Mouse (Mus musculus) stomach, postnatal 0 days (tissue): Measurements from ENCODE around the gene Prdm16. TPM values are rescaled to one million over a fixed set of nuclear protein-coding genes. Genes with fewer than 3 reads are reported as not detected.

ENCODE experiments used
- ATAC-seq: fragments of 200-750 bp; cut with Nextera tagmentation; 2 replicates; pipeline ENCODE4 v1.8.0; 2017; ENCODE audit not compliant: low FRiP score, low TSS enrichment
- DNase-seq: peaks from one replicate; pipeline ENCODE4 v3.0.0-alpha.2; 2016; ENCODE audit warnings: low spot score
- H3K27ac ChIP-seq: fragments of 300-500 bp; sonication (generic); replicated peaks from 2 replicates; pipeline ENCODE4 v1.5.1; 2014; ENCODE audit warnings: mild to moderate bottlenecking, control low read depth
- H3K27me3 ChIP-seq: fragments of 300-500 bp; sonication (generic); 2 replicates; pipeline ENCODE4 v1.6.1; 2014; ENCODE audit warnings: low read length; ENCODE audit not compliant: control insufficient read depth, insufficient read depth
- H3K36me3 ChIP-seq: fragments of 300-500 bp; sonication (generic); 2 replicates; pipeline ENCODE4 v1.6.1; 2014; ENCODE audit warnings: low read length, mixed read lengths; ENCODE audit not compliant: control insufficient read depth, insufficient read depth
- H3K4me1 ChIP-seq: fragments of 300-500 bp; sonication (generic); replicated peaks from 2 replicates; pipeline ENCODE4 v1.6.1; 2014; ENCODE audit warnings: antibody characterized with exemption; ENCODE audit not compliant: control insufficient read depth, insufficient read depth
- H3K4me2 ChIP-seq: fragments of 300-500 bp; sonication (generic); replicated peaks from 2 replicates; pipeline ENCODE4 v1.6.1; 2014; ENCODE audit warnings: low read depth, mild to moderate bottlenecking, control low read depth, moderate library complexity
- H3K4me3 ChIP-seq: fragments of 300-500 bp; sonication (generic); 2 replicates; pipeline ENCODE4 v1.5.1; 2014; ENCODE audit warnings: low read depth, low read length, control low read depth
- H3K9ac ChIP-seq: fragments of 300-500 bp; sonication (generic); 2 replicates; pipeline ENCODE4 v1.6.1; 2014; ENCODE audit warnings: mild to moderate bottlenecking, low read length, control low read depth, mixed read lengths
- H3K9me3 ChIP-seq: fragments of 300-500 bp; sonication (generic); 2 replicates; pipeline ENCODE4 v1.6.1; 2016; ENCODE audit warnings: low read length; ENCODE audit not compliant: control insufficient read depth
- CTCF ChIP-seq: IDR thresholded peaks from 2 replicates; pipeline ENCODE4 v1.5.1; 2016; ENCODE audit warnings: antibody characterized with exemption, low read depth, mild to moderate bottlenecking, moderate library complexity
- EP300 ChIP-seq: optimal IDR thresholded peaks from 2 replicates; pipeline ENCODE3; 2016; ENCODE audit warnings: antibody characterized with exemption
- WGBS: fragments of 180-500 bp; shearing (Covaris S2); extraction: QIAGEN DNeasy Blood & Tissue Kit; methylation state at CpG from one replicate; pipeline ENCODE4 v1.1.7; 2014; 5-methylcytosine and 5-hydroxymethylcytosine counted together
- polyA plus RNA-seq: library from polyadenylated mRNA; unstranded; fragments of >200 nt; fragmentation: Nextera tagmentation; extraction: Ambion mirVana; gene quantifications from 2 replicates; pipeline ENCODE4 v1.2.1, GENCODE M21; 2015

Gene Prdm16
- polyA plus RNA-seq, 1 experiment from 2014 or later, result 15.6 TPM

DNA sequence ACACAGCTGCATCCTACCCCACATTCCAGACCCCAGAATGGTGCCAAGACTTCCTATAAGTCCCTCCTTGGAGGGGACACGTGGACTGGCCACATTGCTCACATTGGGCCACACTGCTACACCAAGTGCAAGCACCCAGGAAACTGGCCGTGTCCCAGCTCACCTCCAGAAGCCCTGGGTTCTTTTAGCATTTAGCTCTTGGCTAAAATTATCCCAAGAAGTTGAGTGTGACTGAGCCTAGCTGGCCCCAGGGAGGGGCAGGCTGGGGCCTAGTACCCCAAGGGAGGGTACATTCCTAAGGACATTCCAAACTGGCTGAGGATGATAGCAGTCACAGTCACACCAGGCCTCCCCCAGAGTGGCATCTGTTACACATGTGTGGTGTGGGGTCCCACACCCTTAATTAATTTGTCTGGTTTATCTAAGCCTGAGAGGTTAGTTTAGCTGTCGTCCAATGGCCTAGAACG is 342.9 kb downstream of the Prdm16 start:
- peak; percentile 33; the same call in 1 of the 2 replicates for ATAC-seq
- H3K9ac ChIP-seq, result no peak overlapping the region
- WGBS, result 25% methylated on average over 4 of the region's 4 CpGs
- no peak overlapping the region for H3K4me2 ChIP-seq
- H3K36me3 ChIP-seq, result peaks cover 2% of the 10 kb centered on the region; the same call in 1 of the 2 replicates
- peak overlapping the region; percentile 53 for H3K27ac ChIP-seq
- no peak for TF ChIP-seq CTCF
- TF ChIP-seq EP300, result no peak
- H3K4me1 ChIP-seq, result no peaks in the 10 kb centered on the region; the same call in 1 of the 2 replicates
- no peak overlapping the region for H3K4me3 ChIP-seq
- no peaks in the 10 kb centered on the region for H3K9me3 ChIP-seq
- H3K27me3 ChIP-seq, result no peaks in the 10 kb centered on the region
- DNase-seq, result peak; percentile 37

GRCm38 (mm10) chr4:154283671-154284070 is 353.0 kb downstream of the Prdm16 start:
- Histone ChIP-seq H3K4me3 (no peak overlapping the region), H3K36me3 (no peaks in the 10 kb centered on the region), H3K4me2 (no peak overlapping the region), H3K27ac (no peak overlapping the region), H3K27me3 (no peaks in the 10 kb centered on the region), H3K4me1 (no peaks in the 10 kb centered on the region), H3K9ac (no peak overlapping the region), H3K9me3 (no peaks in the 10 kb centered on the region)
- TF ChIP-seq CTCF (no peak), EP300 (no peak)
- no peak for ATAC-seq
- WGBS, result 73% methylated on average over 7 of the region's 7 CpGs
- no peak for DNase-seq

DNA sequence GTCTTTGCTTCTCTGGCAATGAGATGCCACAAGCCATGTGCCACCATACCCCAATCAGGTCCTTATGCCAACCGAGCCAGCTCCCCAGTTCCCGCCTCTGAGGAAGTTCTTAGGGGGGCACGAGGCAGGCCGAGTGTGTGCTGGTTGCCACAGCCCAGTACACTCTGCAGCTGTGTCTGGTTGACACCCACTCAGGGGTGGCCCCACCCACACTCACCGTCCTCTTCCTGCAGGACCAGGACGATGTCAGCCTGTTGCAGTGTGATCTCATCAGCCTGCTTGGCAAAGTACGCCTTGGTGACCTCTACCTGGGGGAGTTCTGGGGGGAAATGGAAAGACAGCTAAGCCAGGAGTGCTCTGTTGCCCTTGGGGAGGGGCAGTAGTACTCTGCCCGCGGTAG is 357.2 kb downstream of the Prdm16 start:
- H3K27ac ChIP-seq, result no peak overlapping the region
- ATAC-seq (peak; percentile 40), DNase-seq (no peak)
- TF ChIP-seq CTCF (no peak), EP300 (no peak)
- H3K4me3 ChIP-seq, result no peak overlapping the region
- no peak overlapping the region for H3K9ac ChIP-seq
- 58% methylated on average over 9 of the region's 9 CpGs for WGBS
- no peak overlapping the region for H3K4me2 ChIP-seq
- H3K4me1 ChIP-seq, result no peaks in the 10 kb centered on the region
- no peaks in the 10 kb centered on the region for H3K36me3 ChIP-seq
- H3K9me3 ChIP-seq, result no peaks in the 10 kb centered on the region
- H3K27me3 ChIP-seq, result no peaks in the 10 kb centered on the region

DNA sequence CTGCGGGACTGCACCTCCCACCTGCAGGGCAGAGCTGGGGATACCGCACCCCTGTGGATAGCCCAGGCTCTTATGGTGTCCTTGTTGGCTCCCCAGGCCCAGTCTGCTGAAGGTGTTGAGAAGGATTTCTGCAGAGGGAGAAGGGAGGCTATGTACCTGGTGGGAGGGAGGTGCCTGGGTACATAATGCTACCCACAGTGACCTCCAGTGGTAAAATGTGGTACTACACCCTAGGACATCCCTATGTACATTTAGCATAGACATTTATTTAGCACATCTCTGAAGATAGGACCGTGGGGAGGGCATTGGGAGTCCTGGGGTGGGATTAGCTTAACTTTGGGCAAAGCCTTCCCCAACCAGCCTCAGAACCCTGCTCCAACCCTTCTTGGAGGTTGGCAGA is 363.7 kb downstream of the Prdm16 start:
- TF ChIP-seq CTCF, result peak; percentile 92
- no peak for TF ChIP-seq EP300
- H3K9me3 ChIP-seq, result no peaks in the 10 kb centered on the region
- no peak overlapping the region for H3K9ac ChIP-seq
- H3K27me3 ChIP-seq, result no peaks in the 10 kb centered on the region
- ATAC-seq, result peak; percentile 24
- no peaks in the 10 kb centered on the region for H3K36me3 ChIP-seq
- no peak overlapping the region for H3K27ac ChIP-seq
- no peak overlapping the region for H3K4me2 ChIP-seq
- H3K4me3 ChIP-seq, result no peak overlapping the region
- no peaks in the 10 kb centered on the region for H3K4me1 ChIP-seq
- peak; percentile 69 for DNase-seq
- 53% methylated on average over 3 of the region's 3 CpGs for WGBS

DNA sequence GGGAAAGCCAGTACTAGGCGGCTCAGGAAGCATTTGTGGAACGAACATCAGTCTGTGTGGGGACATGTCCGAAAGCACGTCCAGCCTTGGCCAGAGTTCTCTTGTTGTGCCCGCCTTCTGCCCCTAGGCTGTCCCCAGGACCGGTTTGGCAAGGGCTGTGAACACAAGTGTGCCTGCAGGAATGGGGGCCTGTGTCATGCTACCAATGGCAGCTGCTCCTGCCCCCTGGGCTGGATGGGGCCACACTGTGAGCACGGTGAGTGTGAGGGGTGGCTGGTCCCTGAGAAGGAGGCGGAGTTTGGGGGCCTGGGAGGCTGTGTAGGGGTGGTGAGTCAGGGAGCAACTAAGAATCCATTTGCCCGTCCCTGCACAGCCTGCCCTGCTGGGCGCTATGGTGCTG is 367.2 kb downstream of the Prdm16 start:
- H3K27me3 ChIP-seq, result no peaks in the 10 kb centered on the region
- no peaks in the 10 kb centered on the region for H3K9me3 ChIP-seq
- DNase-seq, result peak; percentile 69
- H3K4me3 ChIP-seq, result no peak overlapping the region
- ATAC-seq, result peak; percentile 45
- no peak overlapping the region for H3K4me2 ChIP-seq
- no peak overlapping the region for H3K9ac ChIP-seq
- no peak overlapping the region for H3K27ac ChIP-seq
- TF ChIP-seq EP300, result no peak
- TF ChIP-seq CTCF, result peak; percentile 13; the same call in 1 of the 2 replicates
- no peaks in the 10 kb centered on the region for H3K36me3 ChIP-seq
- WGBS, result 37% methylated on average over 10 of the region's 10 CpGs
- no peaks in the 10 kb centered on the region for H3K4me1 ChIP-seq

DNA sequence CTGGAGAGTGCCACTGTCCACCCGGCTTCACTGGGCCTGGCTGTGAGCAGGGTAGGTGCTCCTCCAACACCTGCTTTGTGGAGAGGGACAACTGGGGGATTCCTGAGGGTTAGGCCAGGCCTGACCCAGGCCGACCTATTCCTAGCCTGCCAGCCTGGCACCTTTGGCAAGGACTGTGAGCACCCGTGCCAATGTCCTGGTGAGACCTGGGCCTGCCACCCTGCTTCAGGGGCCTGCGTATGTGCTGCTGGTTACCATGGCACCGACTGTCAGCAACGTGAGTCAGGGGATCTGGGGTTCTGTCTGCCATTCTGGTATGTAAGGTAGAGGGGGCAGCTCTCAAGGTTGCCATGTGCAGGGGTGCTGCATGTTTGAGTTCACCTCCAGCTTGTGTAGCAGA is 369.2 kb downstream of the Prdm16 start:
- H3K4me3 ChIP-seq, result no peak overlapping the region
- ATAC-seq (no peak), DNase-seq (no peak)
- H3K27ac ChIP-seq, result no peak overlapping the region
- WGBS, result 83% methylated on average over 6 of the region's 6 CpGs
- H3K4me1 ChIP-seq, result no peaks in the 10 kb centered on the region
- no peak overlapping the region for H3K4me2 ChIP-seq
- H3K27me3 ChIP-seq, result no peaks in the 10 kb centered on the region
- no peak for TF ChIP-seq CTCF
- TF ChIP-seq EP300, result no peak
- H3K9me3 ChIP-seq, result no peaks in the 10 kb centered on the region
- H3K36me3 ChIP-seq, result 0 out of 2 replicates have a peak, but pooled peaks cover 3% of the 10 kb centered on the region
- no peak overlapping the region for H3K9ac ChIP-seq

Other genes with a start within 250 kb of the Prdm16 start
- not detected in 2 replicates for gene Actrt2, start 31.0 kb upstream of the Prdm16 start, polyA plus RNA-seq
- 0.06 and 0.10 TPM in 2 replicates for gene Ttc34, start 200.6 kb upstream of the Prdm16 start, polyA plus RNA-seq
- not detected in 2 replicates for gene Mmel1, start 232.7 kb upstream of the Prdm16 start, polyA plus RNA-seq